13 mouse cellular contexts compared by ENCODE assay signal in the genomic region with DNA sequence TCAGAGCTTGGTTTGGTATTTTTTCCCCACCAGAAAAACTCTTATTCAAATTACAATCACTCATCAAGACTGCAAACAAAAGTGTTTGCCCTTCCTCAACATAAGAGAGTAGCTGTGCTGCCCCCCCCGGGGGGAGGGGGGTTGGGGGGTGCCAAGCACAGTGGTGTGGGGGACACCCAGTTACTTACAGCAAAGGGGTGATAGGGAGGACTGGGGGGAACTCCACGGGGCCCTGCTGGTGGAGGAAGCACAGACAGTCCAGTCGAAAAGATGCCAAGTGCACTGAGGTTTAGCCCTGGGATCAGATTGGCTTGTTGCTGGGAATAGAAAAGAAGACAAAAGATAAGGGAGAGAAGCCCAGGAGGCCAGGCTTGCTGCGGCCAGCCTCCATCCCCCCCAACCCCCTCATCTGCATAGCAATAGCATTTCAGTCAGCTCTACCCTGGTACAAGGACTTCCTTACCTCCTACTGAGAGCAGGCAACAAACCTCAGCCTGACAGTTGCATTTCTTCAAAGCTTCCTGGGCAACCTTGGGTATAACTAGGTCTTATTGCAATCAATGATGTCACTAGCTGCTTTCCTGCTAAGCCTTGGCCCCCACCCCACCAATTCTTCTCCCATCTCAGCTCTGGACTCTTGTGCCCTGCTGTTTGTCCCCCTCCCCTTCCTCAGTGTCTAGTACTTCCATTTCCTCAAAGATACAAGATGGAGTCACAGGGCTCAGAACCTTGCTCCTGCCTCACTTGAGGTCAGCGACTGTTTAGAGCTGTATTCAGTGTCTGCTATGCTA.
A peak's percentile ranks its signal among the peaks of the same experiment; 100 is the strongest.
DNase-seq lines count a peak whose midpoint lies in the region; ATAC-seq and TF ChIP-seq lines count a peak whose summit lies in the region.
"Had no signal": no experiment of that assay in that cellular context is flagged by ENCODE, and none has a peak within 500 bp of the region (broad histone marks: within the 10 kb centered on the region; RNA-seq: fewer than 3 reads in every experiment).

No protein-coding gene starts in this region.

- no peak overlapping the region for H3K4me3 ChIP-seq in thymus, adult 2 months (ENCODE audit: control insufficient read depth, insufficient read depth, low read length)
- no peak overlapping the region for H3K4me3 ChIP-seq in stomach, embryonic 16.5 days (replicated peaks; ENCODE audit: low read length)
- H3K4me3 ChIP-seq: embryonic facial prominence, embryonic 12.5 days; limb, embryonic 10.5 days; liver, embryonic 15.5 days had no signal

- peak; percentile 83 for ATAC-seq in granulocyte monocyte progenitor cell, adult 5-6 weeks (replicated peaks; ENCODE audit: poor library complexity, severe bottlenecking)
- 0 out of 2 replicates have a peak, but pooled peaks have one; percentile 7 for ATAC-seq in stomach, embryonic 16.5 days (ENCODE audit: insufficient read depth, low FRiP score)

- H3K27ac ChIP-seq in thymus, adult 2 months (ENCODE audit: control insufficient read depth, insufficient read depth, low read length), result peak overlapping the region; percentile 79; the same call in 1 of the 2 replicates
- H3K27ac ChIP-seq in stomach, embryonic 16.5 days (ENCODE audit: low read length), result no peak overlapping the region
- H3K27ac ChIP-seq: embryonic facial prominence, embryonic 12.5 days; limb, embryonic 10.5 days; liver, embryonic 15.5 days had no signal

- H3K9me3 ChIP-seq in stomach, embryonic 16.5 days (replicated peaks; ENCODE audit: control insufficient read depth, low read length), result no peaks in the 10 kb centered on the region
- H3K9me3 ChIP-seq: embryonic facial prominence, embryonic 12.5 days; limb, embryonic 10.5 days; liver, embryonic 15.5 days had no signal

- peak; percentile 10 for DNase-seq in embryo, embryonic 11 days
- DNase-seq in embryo, embryonic 10 days (ENCODE audit: low spot score), result no peak
- DNase-seq in thymus, adult 2 months, result no peak
- no peak for DNase-seq in thymus, postnatal 0 days (ENCODE audit: low spot score)
- DNase-seq in frontal cortex, postnatal 25 days (ENCODE audit: low spot score in 2 of 2), result no peak
- no peak for DNase-seq in MN1 (ENCODE audit: low spot score)
- DNase-seq: cerebellum, adult 2 months; heart, postnatal 4 days had no signal

- H3K27me3 ChIP-seq in thymus, adult 2 months (ENCODE audit: control insufficient read depth, insufficient read depth, low read length), result no peaks in the 10 kb centered on the region
- H3K27me3 ChIP-seq in stomach, embryonic 16.5 days (ENCODE audit: control insufficient read depth, insufficient read depth, low read length), result no peaks in the 10 kb centered on the region
- H3K27me3 ChIP-seq: embryonic facial prominence, embryonic 12.5 days; liver, embryonic 15.5 days had no signal

- TF ChIP-seq POLR2A in thymus, adult 2 months (IDR thresholded peaks at IDR 0.05; ENCODE audit: control insufficient read depth, extremely low read depth, insufficient read depth, low read length, poor library complexity), result no peak

- no peak for TF ChIP-seq CTCF in thymus, adult 2 months (IDR thresholded peaks at IDR 0.05; ENCODE audit: borderline replicate concordance, control insufficient read depth, extremely low read depth, insufficient read depth, low read length, poor library complexity)

- H3K9ac ChIP-seq in stomach, embryonic 16.5 days (ENCODE audit: low read length), result no peak overlapping the region
- H3K9ac ChIP-seq: embryonic facial prominence, embryonic 12.5 days; liver, embryonic 15.5 days had no signal

- no peaks in the 10 kb centered on the region for H3K36me3 ChIP-seq in thymus, adult 2 months (ENCODE audit: control insufficient read depth, insufficient read depth, low read length)
- peaks cover 5% of the 10 kb centered on the region; the same call in 1 of the 2 replicates for H3K36me3 ChIP-seq in stomach, embryonic 16.5 days (ENCODE audit: control insufficient read depth, insufficient read depth, low read length)
- H3K36me3 ChIP-seq: liver, embryonic 15.5 days had no signal

- peaks cover 18% of the 10 kb centered on the region for H3K4me1 ChIP-seq in thymus, adult 2 months (replicated peaks; ENCODE audit: control insufficient read depth, insufficient read depth, low read length)
- H3K4me1 ChIP-seq in stomach, embryonic 16.5 days (ENCODE audit: control insufficient read depth, insufficient read depth, low read length), result no peaks in the 10 kb centered on the region
- H3K4me1 ChIP-seq: embryonic facial prominence, embryonic 12.5 days; limb, embryonic 10.5 days; liver, embryonic 15.5 days had no signal

- no peak overlapping the region for H3K4me2 ChIP-seq in stomach, embryonic 16.5 days (ENCODE audit: low read depth, low read length)
- H3K4me2 ChIP-seq: embryonic facial prominence, embryonic 12.5 days; liver, embryonic 15.5 days had no signal

- WGBS in thymus, adult 2 months, result 54% methylated on average over 5 of the region's 5 CpGs
- 44% methylated on average over 5 of the region's 5 CpGs for WGBS in stomach, embryonic 16.5 days
